Mouse (Mus musculus): ENCODE results near the gene Rps4x. TPM values are rescaled to one million over a fixed set of nuclear protein-coding genes. Genes with fewer than 3 reads are reported as not detected.

The Rps4x gene
- total RNA-seq, 1 experiment from 2014 or later: 1,434 TPM

DNA sequence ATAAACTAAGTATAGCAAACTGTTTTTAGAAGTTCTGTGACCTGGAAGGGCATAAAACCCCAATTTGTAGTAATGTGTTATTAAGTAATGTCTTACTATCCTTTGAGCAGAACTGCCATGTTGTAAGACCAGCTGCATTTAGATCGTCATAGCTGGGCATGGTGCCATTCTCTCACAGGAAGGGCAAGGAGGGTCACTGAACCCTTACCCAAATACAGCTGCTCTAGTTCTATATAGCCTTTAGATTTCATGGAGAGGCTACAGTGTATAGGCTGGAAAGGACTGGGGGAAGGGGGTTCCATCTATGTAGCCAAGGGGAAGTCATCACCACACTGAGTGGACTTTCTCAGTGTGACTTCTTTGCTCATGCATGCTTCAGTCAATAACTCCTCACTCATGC, 48.0 kb downstream of the Rps4x start:
- no peak for ATAC-seq (ENCODE audit: extremely low read depth, insufficient number of reproducible peaks, low FRiP score, poor library complexity, severe bottlenecking)

Other genes with a start within 250 kb of the Rps4x start
- gene Rtl5, start 118.1 kb downstream of the Rps4x start, total RNA-seq (2017): 2.3 and 3.0 TPM in 2 replicates
- gene Pin4, start 69.9 kb downstream of the Rps4x start, total RNA-seq (2017): 71.2 and 73.6 TPM in 2 replicates
- 2.1 and 3.7 TPM in 2 replicates for gene Ercc6l, start 32.3 kb downstream of the Rps4x start, total RNA-seq (2017)
- not detected in 2 replicates for gene Cited1, start 62.8 kb upstream of the Rps4x start, total RNA-seq (2017)

Measured in neutrophil, adult 5-6 weeks (primary cell).